Mouse (Mus musculus) mouse trophoblast stem cell (cell line): ENCODE data around the gene Slc25a1.
"Not testable (repeated sequence)": the region's sequence is repeated elsewhere in the genome, so short reads cannot be mapped to it uniquely, and the experiment has no call there.

Experiments
- in situ Hi-C, 2 experiments: fragments of 300-500 bp; cut with MseI, MboI; formaldehyde crosslinking; loops; 2 replicates in 1 of 2; 3 replicates in 1 of 2; pipeline ENCODE4 v1.15.1; 2025

Slc25a1 gene

DNA sequence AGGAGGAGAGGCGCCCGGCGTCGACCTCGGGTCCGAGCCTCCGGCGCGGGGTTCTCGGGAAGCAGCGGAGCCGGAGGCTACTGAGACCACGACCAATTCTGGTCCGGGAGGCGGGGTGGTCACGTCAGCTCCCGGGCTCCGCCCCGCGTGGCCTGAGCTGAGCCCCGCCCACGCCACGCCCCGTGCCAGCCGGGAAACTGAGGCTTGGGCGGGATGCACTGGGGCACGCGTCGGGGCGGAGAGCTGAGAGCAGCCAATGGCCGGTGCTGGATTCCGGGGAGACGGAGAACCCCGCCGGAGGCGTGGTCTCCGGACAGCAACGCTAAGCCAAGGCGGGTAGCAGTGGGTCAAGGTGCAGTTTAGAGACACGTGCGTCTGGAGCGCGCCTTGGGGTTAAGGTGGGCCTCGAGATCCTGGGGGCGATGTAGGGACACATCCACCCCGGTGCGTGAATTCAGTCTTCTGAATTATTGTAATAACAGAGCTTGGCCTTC lies at the start of gene Slc25a1:
TSS of gene Slc25a1 (minus strand) at position 133 of the 494 bp plus-strand sequence.
- in situ Hi-C loops = no loop called here

DNA sequence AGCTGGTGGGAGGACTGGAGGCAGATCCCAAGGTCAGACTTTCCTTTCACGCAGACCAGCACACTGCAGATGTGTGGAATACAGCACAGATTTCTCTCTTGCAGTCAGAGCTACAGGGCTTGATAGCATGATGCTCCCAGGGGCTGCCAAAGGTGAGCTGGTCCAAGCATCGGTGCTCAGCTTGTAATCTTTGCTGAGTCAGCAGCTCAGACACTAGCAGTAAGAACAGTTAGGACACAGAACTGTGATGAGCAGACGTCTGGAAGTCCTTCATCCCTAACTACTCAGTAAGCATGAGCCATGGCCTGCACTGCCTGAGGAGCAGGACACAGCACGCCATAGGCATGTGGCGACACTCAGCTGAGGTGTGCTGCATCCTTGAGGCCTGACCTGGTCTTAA lies 43.8 kb upstream of the Slc25a1 start:
- in situ Hi-C loops = no loop called here

DNA sequence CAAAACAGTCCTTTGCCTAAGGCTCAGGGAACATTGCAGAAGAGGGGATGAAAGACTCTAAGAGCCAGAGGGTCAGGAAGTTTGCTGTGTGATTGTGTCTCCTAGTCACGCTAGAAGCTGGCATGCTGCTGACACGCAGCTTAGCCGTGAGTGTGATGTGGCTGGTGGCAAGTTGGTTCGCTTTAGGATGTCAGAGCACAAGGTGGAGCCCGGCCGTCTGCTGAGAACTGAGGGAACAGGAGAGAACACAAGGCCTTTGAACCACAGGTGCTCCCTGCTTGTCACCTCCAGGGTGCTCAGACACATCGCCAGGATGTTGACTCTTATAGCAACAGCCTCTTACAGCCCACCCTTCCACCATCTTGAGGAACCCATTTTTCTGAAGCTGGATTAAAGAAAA lies 34.1 kb upstream of the Slc25a1 start:
- in situ Hi-C loops = no loop called here

DNA sequence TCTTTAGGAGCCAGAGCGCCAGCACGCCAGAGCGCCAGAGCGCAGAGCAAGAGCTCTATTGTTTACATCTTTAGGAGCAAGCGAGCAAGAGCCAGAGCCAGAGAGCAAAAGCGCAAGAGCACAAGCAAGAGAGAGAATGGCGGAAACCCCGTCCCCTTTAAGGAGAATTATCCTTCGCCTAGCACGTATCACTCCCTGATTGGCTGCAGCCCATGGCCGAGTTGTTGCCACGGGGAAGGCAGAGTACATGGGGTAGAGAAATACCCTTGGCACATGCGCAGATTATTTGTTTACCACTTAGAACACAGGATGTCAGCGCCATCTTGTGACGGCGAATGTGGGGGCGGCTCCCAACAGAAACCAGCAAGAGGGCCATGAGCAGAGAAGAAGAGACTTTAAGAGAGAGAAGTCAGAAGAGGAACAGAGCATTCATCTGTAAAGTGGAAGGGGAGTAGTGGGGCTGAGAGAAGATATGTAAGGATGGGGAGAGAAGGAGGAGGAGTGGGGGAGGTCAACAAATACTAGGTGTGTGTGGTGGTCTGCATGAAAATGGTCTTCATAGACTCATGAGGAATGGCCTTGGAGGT lies 28.1 kb upstream of the Slc25a1 start:
- in situ Hi-C loops = not testable (repeated sequence)

DNA sequence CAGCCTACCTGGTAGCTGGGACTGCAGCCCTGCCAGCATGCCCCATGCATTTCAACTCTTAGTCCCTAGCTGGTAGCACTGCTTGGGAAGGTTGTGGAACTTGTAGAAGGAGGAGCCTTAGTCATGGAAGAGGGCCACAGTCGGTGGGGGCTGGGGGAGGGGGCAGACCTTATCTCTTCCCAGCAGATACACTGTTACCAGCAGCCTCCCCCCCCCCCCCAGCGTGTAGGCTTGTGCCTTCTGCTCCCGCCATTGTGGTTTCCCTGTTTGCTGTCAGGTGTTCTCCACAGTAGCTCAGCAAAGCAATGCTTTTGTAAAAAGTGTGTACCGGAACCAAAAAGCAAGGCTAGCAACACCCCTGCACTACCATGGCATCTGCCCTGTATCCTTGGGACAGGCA lies 23.6 kb upstream of the Slc25a1 start:
- in situ Hi-C loops = no loop called here

DNA sequence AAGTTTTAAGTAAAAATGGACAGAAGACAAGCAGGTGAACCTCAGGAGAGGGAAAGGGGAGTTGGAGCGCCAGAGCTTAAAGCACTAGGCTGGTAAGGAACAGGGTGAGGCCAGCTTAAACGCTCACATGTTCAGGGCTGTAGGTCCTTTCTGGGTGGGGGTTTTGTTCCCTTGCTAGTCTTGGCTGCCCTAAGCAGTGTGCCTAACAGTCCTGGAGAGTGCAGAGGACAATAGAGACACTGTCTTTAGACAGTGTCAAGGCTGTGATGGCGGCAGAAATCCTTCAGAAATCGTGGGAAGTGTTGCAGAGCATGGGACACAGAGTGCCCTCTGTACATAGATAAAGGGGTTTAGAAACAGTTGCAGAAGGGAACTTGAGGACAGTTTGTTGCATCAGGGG lies 22.0 kb upstream of the Slc25a1 start:
- in situ Hi-C loops = no loop called here

DNA sequence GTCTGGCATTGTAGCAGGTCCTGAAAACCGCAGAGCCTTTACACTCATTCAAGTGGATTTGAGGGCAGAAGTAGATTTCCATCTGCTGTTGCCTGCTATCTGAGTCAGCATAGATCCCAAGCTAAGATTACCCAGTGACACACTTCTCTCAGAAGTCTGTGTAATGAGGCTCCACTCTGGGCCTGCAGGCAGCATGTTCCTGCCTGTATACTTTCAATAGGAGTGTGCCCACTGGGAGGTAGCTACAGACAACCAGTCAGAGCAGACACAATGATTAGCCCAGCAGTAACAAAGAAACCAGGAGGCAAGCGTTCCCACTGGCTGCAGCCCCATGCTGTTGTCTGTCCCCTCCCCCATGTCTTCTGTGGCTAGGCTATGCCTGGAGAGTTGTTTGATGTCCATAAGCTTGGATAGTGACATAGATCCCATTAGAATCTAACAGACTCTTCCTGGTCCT lies 21.4 kb upstream of the Slc25a1 start:
- in situ Hi-C loops = no loop called here

DNA sequence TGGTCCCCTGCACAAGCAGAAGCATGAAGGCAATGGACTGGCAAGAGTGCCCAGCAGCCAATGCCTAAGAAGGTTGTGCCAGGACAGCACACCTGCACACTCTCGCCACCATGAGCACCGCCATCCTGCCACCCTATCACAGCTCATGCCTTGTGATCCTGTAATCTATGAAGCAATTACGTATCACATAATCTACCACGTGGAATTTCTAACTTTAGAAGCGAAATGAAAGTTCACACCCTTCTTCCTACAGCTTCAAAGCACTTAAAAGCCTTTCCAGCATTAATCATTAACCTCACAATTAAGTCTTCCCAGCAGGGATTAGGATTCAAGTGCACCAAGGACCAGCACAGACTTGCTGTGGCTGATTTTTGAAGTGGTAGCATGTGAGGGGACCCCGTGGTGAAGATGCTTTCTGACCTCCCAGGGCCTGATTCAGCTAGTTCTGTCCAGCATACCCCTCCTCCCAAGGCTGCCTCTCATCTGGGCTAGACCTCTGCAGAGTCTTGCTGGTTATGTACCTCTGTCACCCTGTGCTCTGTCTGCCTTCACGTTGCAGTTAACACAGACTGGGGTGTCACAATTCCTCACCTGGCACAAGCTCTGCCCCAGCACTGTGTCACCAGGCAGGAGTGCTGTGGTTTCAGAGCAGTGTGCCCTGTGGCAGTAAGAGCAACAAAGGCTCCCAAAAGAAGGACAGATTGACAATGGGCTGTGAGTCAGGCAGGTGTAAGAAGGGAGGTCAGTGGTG lies 17.2 kb upstream of the Slc25a1 start:
- in situ Hi-C loops = no loop called here

DNA sequence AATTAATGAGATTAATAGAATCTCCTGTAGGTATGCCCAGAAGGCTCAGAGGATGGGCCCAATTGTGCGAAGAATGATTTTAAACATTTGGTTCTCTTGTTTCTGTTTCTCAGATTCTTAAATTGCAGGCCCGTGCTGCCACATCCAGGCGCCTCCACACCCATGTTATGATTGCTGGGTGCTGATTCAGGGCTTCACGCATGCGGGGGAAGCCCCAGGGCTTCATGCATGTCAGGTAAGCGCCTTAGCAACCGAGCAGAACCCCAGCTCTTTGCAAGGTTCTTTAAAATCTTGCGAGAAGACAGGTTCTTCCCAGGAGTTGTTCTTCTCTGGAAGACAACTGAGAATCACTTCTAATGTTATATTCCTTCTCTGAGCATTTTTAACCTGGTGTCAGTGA lies 15.4 kb upstream of the Slc25a1 start:
- in situ Hi-C loops = no loop called here

DNA sequence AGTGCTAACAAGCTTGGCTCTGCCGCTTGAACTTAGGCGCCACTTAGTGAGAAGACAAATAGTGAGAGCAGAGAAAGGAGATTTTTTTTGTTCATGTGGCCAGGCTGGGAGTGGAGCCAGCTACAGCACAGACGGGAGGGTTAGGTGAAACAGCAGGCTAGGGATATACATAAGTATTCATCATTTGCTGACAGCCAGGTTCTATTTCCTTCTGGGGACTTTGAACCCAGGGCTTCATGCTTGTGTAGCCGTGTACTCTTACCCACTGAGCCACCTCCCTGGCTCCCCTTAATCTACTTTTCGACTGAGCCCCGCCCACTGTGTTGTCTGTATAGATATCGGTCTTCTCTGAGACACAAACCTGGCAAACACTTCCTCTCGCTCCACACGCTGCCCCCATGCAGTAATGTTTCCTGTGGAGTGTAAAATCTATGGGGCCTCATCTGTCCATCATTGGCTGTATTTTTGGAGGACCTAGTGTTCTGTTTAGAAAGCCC lies 11.3 kb upstream of the Slc25a1 start:
- in situ Hi-C loops = loop anchor here in 1 of 2 experiments (10.0 kb wide), 1 partner anchor 105 kb away; no protein-coding TSS in a partner anchor

DNA sequence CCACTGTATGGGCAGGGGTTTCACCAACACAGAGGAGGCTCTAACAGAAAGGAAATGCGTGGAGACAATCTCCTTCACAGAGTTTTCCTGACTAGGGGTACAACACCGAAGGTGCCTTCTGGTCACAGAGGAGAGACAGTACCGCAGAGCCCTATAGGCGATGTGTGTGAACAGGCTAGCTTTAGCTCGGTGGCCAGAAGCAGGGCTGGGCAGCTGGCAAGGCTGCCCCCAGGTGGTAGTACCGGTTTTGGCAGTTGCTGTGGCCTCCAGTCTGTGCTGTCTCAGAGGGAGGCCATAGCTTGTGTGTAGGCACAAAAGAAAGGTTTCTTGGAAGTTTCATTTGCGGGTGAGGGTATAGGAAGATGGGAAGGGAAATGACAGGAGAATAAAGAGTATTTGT lies 10.8 kb upstream of the Slc25a1 start:
- in situ Hi-C loops = loop anchor here in 1 of 2 experiments (10.0 kb wide), 1 partner anchor 106 kb away; no protein-coding TSS in a partner anchor

DNA sequence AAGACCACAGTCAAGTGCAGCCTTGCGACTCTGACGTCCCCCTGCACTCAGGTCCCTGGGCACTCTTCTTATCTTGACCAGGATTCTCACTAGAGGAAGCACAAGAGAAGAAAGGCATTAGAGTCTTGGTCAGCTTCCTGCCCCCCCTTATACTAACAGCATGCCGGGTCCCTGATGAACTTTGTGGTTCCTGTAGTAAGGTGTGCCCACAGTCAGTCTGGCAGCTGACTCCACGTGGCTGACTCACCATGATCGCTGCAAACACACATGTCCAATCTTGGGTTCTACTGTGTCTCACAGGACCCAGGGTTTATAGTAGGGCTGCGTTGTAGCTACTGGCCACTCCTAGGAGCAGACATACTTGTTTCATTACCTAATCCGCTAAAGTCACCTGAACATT lies 10.2 kb upstream of the Slc25a1 start:
- in situ Hi-C loops = loop anchor here in 1 of 2 experiments (10.0 kb wide), 1 partner anchor 107 kb away; no protein-coding TSS in a partner anchor

DNA sequence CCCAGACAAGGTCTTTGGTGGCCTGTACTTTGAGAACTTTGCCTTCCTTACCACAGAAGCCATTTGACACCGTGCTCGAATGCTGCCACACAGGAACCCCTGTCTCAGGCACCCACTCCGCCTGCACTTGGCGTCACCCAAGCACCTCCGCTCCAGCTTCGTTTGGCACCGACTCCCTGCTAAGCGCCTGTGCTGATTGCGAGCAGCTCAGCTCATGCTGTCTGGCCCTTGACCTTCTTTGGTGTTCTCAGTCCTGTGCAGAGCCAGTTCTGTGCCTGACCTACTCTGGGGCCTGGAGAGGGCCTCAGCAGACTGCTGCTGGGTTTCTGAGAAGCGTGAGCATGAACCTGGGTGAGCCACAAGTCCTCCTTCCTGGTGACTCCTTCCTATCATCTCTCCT lies 8.8 kb upstream of the Slc25a1 start:
- in situ Hi-C loops = loop anchor here in 1 of 2 experiments (10.0 kb wide), 1 partner anchor 108 kb away; no protein-coding TSS in a partner anchor

DNA sequence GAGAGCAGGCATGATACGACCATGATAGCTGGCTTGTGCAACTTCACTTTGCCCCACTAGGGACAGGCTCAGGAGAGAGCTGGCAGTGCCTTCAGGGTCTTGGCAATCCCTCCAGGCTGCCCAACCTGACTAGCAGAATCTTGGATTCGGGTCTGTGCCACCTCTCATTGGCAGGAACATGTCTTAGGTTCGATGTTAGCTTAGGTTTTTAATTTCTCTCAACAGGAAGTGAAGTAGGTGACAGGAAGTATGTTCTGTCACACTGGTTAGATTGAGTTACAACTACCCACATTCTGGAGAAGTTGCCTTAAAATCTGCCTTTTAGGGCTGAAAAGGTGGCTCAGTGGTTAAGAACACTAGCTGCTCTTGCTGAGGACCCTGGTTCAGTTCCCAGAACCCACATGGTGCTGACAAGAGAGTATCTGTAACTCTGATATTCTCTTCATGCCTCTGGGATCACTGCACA lies 6.5 kb upstream of the Slc25a1 start:
- in situ Hi-C loops = loop anchor here (5.0 to 10.0 kb wide), 2 partner anchors 108 to 110 kb away; no protein-coding TSS in a partner anchor

DNA sequence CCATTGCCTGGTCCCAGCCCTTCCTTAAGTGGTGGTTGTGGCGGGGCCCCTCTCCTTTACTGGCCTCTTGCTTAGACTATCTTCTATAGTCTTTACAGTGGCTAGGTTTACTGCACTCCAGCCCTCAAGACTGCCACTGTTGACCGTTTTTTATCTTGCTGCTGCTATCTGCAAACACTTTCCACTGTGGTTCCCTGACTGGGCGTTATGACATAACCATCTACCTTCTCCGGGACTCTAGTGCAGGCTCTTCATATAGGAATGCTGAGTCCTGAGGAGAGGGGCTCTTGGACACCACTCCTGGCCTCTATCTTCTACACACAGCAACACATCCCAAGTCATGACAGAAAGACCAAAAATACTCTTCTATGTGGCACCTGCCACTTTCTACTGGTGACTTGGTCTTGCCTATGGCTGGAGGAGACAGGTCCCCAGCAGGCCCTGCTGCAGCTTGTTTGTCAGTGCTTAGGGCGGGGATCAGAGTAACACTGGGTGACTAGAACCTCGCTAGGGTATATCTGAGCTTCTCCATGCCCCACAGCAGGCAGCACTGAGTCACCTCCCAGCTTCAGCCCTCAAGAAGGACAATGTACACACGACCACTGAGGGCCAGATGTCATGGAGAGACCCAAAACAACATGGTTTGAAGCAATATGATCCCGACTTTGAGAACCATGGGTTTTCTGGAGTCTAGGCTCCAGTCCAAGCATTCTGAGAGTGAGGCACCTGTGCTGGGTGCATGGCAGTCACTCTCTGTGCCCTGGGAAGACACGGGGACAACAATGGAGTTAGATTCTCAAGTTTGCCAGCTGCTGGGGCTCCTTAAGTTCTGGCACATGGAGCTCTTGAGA lies 5.8 kb upstream of the Slc25a1 start:
- in situ Hi-C loops = loop anchor here (5.0 to 10.0 kb wide), 2 partner anchors 108 to 111 kb away; no protein-coding TSS in a partner anchor

DNA sequence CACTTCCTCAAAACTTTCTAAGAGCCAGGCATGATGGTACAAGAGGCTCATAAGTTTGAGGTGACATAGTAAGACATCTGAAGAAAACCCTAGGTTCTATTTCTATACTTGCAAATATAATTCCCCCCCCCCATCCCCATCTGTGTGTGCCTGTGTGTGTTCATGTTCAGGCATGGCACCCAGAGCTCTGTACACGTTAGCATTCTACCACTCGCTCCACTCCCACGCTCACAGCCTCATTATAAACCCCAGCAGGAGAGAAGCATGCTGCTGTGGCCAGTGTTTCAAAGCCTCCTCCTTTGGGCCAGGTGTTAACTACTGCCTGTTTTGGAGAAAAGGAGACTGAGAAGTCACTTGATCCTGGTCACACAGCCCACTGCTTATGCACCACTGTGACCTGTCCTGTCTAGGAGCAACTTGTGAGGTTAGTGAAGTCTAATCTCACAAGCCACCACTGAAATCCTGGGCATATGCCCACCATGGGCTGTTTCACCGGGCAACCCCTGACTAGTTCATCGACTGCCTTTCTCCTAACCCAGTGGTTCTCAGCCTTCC lies 4.0 kb upstream of the Slc25a1 start:
- in situ Hi-C loops = loop anchor here (5.0 to 10.0 kb wide), 2 partner anchors 110 to 113 kb away; no protein-coding TSS in a partner anchor

DNA sequence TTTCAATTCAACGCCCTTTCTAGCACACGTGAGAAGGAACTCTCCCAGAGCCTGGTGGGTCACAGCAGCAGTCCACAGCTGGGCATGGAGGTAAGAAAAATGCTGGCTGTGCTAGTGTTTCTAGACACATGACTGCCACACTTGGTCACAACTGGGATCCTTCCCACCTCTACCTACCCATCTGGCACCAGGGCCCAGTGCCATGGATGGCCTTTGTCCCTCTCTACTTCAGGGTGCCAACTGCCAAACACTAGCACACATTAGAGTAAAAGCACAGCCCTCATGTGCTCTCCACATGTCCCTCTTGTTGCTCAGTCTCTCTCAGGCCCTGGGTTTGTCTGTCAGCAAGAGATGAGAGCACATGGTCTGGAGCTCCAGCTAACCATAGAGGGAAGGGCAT lies 1.6 kb upstream of the Slc25a1 start:
- in situ Hi-C loops = loop anchor here (5.0 to 10.0 kb wide), 2 partner anchors 113 to 115 kb away; no protein-coding TSS in a partner anchor

DNA sequence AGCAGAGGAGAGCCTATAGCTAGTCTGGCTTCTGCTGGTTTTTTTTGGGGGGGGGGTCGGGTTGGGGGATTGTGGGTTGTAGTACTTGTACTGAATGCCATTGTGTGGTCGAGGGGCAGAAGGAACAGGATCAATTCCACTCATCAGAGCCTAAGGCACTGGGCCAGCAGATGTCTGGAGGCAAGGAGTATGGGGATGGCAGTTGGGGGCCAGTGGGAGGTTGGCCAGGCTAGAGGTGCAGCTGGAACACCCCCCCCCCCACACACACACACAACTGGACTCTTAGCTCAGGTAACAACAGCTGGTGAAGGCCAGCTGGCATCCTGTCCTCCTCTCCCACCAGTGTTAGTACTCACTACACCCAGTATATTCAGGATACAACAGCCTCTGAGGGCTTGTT lies 1.2 kb upstream of the Slc25a1 start:
- in situ Hi-C loops = no loop called here

DNA sequence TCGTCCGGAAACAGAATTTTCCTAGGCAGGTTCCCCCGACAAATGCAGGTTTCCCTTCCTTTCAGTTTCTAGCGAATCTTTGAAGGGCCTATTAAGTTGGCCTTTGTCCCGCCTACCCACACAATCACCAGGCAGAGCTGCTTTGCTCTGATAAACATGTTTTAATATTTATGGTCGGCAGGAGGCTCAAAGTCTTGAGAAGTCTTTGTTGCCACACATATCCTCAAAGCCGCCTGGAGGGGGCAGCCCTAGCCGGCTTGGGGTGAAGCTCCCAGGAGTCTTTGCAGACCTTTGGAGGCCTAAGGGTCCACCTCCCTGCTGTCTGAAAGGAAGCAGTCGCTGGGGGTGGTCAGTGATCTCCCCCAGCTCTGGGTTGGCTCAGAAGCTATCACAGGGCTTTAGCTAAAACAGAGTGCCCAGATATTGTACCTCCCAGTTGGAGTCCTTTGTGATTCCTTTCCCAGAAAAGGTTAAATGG lies 647 bp upstream of the Slc25a1 start:
- in situ Hi-C loops = no loop called here

DNA sequence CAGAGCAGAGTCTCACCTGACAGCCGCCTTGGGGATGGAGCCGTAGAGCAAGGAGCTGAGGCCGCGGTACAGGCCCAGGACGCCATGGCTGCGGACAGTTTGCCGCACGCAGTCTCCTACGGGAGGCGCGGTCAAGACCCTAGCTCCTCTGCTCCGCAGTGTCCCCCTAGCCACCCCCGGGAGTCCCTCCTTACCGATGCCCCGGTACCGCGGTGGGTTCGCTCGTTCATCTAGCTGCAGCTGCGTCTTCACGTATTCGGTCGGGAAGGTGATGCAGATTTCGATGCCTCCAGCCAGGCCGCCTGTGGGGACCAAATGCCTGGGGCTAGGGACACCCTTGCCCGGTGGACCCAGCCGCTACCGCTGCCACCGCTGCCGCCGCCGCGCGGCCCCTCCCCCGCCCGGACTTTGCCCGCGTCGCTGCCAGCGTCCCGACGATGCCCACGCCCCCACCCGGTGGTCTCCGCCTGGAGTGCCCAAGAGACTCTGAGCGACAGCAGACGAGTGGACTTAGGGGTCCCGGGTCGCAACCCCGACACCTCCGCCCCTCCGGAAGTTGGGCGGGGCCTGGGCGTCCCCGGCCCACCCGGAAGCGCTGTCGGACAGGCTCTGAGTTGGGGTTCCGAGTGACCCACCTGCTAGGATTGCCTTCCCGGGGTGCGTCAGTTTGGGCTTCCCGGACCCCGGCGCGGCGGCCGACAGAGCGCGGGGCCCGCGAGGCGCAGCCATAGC lies 502 bp downstream of the Slc25a1 start:
- in situ Hi-C loops = no loop called here
